Mouse (Mus musculus) erythroblast, embryonic 14.5 days (primary cell): ENCODE measurements at regions not wholly inside any gene's neighbourhood (a gene's known extent, or its start where the extent isn't known, plus 50 kb on each side); places are given as distances from the start of the nearest gene placed in this dataset.

Source experiments
- GATA1 ChIP-seq: IDR thresholded peaks from 2 replicates; pipeline ENCODE4 v1.6.1; 2012; ENCODE audit warnings: low read length, inconsistent platforms, mixed read lengths
- TAL1 ChIP-seq: IDR thresholded peaks from 3 replicates; pipeline ENCODE4 v1.6.1; 2012; ENCODE audit warnings: low read length, inconsistent platforms, mixed read lengths

DNA sequence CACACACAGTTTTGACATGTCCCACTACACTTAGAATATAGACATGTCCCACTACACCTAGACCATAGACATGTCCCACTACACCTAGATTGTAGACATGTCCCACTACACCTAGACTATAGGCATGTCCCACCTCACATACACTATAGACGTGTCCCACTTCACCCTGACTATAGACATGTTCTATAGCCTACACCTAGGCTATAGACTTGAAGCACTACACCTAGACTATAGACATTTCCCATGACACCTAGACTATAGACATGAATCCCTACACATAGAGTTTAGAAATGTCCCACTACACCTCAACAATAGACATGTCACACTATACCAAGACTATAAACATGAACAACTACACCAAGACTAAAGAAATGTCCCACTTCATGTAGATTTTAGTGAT lies 2580.9 kb downstream of the Gm37988 start:
- no peak for TF ChIP-seq TAL1
- TF ChIP-seq GATA1 = no peak
